Mouse (Mus musculus) G1E (cell line): Measurements from ENCODE around the gene Htatip2.

ENCODE experiments used
- CTCF ChIP-seq: IDR thresholded peaks from 2 replicates; pipeline ENCODE4 v1.5.1; 2012; ENCODE audit warnings: low read depth, low read length, inconsistent platforms, mixed read lengths
- GATA1 ChIP-seq: IDR thresholded peaks from 2 replicates; pipeline ENCODE4 v1.6.1; 2012; ENCODE audit warnings: borderline replicate concordance, low read length, inconsistent platforms, mixed read lengths
- TAL1 ChIP-seq: conservative IDR thresholded peaks from 2 replicates; pipeline ENCODE4 v1.6.1; 2012; ENCODE audit warnings: low read depth, low read length, inconsistent platforms, mixed read lengths

GRCm38 (mm10) chr7:49751148-49751547 is 7.8 kb upstream of the Htatip2 start:
- TF ChIP-seq CTCF, result peak; percentile 75
- no peak for TF ChIP-seq GATA1
- no peak for TF ChIP-seq TAL1
